Comparison of ENCODE assay signal across 26 mouse cellular contexts in the genomic region with DNA sequence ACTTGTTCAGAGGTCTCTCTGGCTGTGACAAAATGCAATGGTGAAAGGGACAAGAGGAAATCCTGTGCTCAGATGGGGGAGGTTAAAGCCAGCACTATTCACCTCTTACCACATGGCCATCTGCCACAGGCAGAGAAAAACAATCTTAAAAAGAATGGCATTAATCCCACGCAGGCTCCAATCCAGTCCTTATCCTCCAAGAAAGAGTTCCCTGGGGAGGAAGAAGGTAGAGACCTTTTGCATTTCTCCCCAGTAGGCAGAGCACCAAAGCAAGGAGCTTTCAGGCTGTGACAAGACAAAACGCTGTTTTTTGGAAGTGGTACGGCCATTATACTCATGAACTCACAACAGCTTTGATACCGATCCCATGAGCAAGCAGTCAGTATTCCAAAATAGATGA. TPM values are rescaled to one million over a fixed set of nuclear protein-coding genes. Genes with fewer than 3 reads are reported as not detected.
DNase-seq lines count a peak whose midpoint lies in the region; ATAC-seq lines count a peak whose summit lies in the region.
"Had no signal": no experiment of that assay in that cellular context is flagged by ENCODE, and none has a peak within 500 bp of the region (broad histone marks: within the 10 kb centered on the region; RNA-seq: fewer than 3 reads in every experiment).

No protein-coding gene starts in this region.

- H3K9me3 ChIP-seq in heart, embryonic 12.5 days (replicated peaks) = no peaks in the 10 kb centered on the region
- no peaks in the 10 kb centered on the region for H3K9me3 ChIP-seq in kidney, embryonic 15.5 days (replicated peaks)
- no peaks in the 10 kb centered on the region for H3K9me3 ChIP-seq in hindbrain, embryonic 16.5 days (ENCODE audit: control insufficient read depth, low read length)
- H3K9me3 ChIP-seq: embryonic facial prominence, embryonic 13.5 days; forebrain, embryonic 13.5 days; midbrain, embryonic 15.5 days; neural tube, embryonic 12.5 days had no signal

- H3K27me3 ChIP-seq in heart, embryonic 12.5 days (replicated peaks) = no peaks in the 10 kb centered on the region
- no peaks in the 10 kb centered on the region for H3K27me3 ChIP-seq in kidney, embryonic 15.5 days
- no peaks in the 10 kb centered on the region for H3K27me3 ChIP-seq in hindbrain, embryonic 16.5 days (replicated peaks; ENCODE audit: control insufficient read depth, insufficient read depth, low read length)
- H3K27me3 ChIP-seq: embryonic facial prominence, embryonic 13.5 days; forebrain, embryonic 13.5 days; midbrain, embryonic 15.5 days; neural tube, embryonic 12.5 days; Patski had no signal

- no peak overlapping the region for H3K27ac ChIP-seq in heart, embryonic 12.5 days (ENCODE audit: poor library complexity, severe bottlenecking)
- H3K27ac ChIP-seq in kidney, embryonic 15.5 days = no peak overlapping the region
- H3K27ac ChIP-seq in hindbrain, embryonic 16.5 days (ENCODE audit: low read depth, low read length) = no peak overlapping the region
- H3K27ac ChIP-seq: embryonic facial prominence, embryonic 13.5 days; forebrain, embryonic 13.5 days; hindbrain, embryonic 14.5 days; left cerebral cortex, adult 2 months; macrophage; midbrain, embryonic 15.5 days; neural tube, embryonic 12.5 days had no signal

- WGBS in heart, embryonic 12.5 days = 49% methylated on average over 4 of the region's 4 CpGs
- WGBS in kidney, embryonic 15.5 days = 72% methylated on average over 4 of the region's 4 CpGs
- 49% methylated on average over 4 of the region's 4 CpGs for WGBS in hindbrain, embryonic 16.5 days

- H3K4me3 ChIP-seq in heart, embryonic 12.5 days = no peak overlapping the region
- no peak overlapping the region for H3K4me3 ChIP-seq in kidney, embryonic 15.5 days (replicated peaks)
- no peak overlapping the region for H3K4me3 ChIP-seq in hindbrain, embryonic 16.5 days (ENCODE audit: low read length)
- H3K4me3 ChIP-seq: embryonic facial prominence, embryonic 13.5 days; erythroblast, embryonic 14.5 days; forebrain, embryonic 13.5 days; left cerebral cortex, adult 2 months; midbrain, embryonic 15.5 days; neural tube, embryonic 12.5 days had no signal

- ATAC-seq in heart, embryonic 12.5 days (ENCODE audit: insufficient number of reproducible peaks, low FRiP score) = no peak
- ATAC-seq in kidney, embryonic 15.5 days (replicated peaks; ENCODE audit: low FRiP score) = no peak
- ATAC-seq in hindbrain, embryonic 16.5 days = no peak
- ATAC-seq: forebrain, embryonic 13.5 days; midbrain, embryonic 15.5 days; Patski had no signal

- no peaks in the 10 kb centered on the region for H3K36me3 ChIP-seq in heart, embryonic 12.5 days
- H3K36me3 ChIP-seq in kidney, embryonic 15.5 days = no peaks in the 10 kb centered on the region
- H3K36me3 ChIP-seq in hindbrain, embryonic 16.5 days (ENCODE audit: control insufficient read depth, insufficient read depth, low read length) = no peaks in the 10 kb centered on the region
- H3K36me3 ChIP-seq: embryonic facial prominence, embryonic 13.5 days; midbrain, embryonic 15.5 days; neural tube, embryonic 12.5 days had no signal

- no peaks in the 10 kb centered on the region for H3K4me1 ChIP-seq in heart, embryonic 12.5 days (replicated peaks)
- no peaks in the 10 kb centered on the region for H3K4me1 ChIP-seq in kidney, embryonic 15.5 days
- H3K4me1 ChIP-seq in hindbrain, embryonic 16.5 days (ENCODE audit: control insufficient read depth, insufficient read depth, low read depth, low read length) = no peaks in the 10 kb centered on the region
- H3K4me1 ChIP-seq: embryonic facial prominence, embryonic 13.5 days; forebrain, embryonic 13.5 days; midbrain, embryonic 15.5 days; neural tube, embryonic 12.5 days had no signal

- DNase-seq in adrenal gland, adult 8-10 months = peak; percentile 20
- no peak for DNase-seq in adrenal gland, postnatal 25 days
- DNase-seq in heart, adult 9 months (ENCODE audit: low spot score in 2 of 2) = peak; percentile 46 to 63
- DNase-seq in kidney, postnatal 25 days = peak; percentile 34 to 54
- peak; percentile 78 for DNase-seq in gonadal fat pad, adult 2 months (ENCODE audit: low read depth)
- DNase-seq: cerebellum, adult 8-10 months; cerebellum, postnatal 36 days; embryo, embryonic 11 days; left cerebral cortex, postnatal 4 days; liver; right cerebral cortex, postnatal 14 days; spleen, adult 18-20 months had no signal

- no peak overlapping the region for H3K4me2 ChIP-seq in heart, embryonic 12.5 days
- no peak overlapping the region for H3K4me2 ChIP-seq in kidney, embryonic 15.5 days
- H3K4me2 ChIP-seq in hindbrain, embryonic 16.5 days (ENCODE audit: low read length) = no peak overlapping the region
- H3K4me2 ChIP-seq: embryonic facial prominence, embryonic 13.5 days; forebrain, embryonic 13.5 days; hindbrain, embryonic 14.5 days; midbrain, embryonic 15.5 days; neural tube, embryonic 12.5 days had no signal

- no peak overlapping the region for H3K9ac ChIP-seq in heart, embryonic 12.5 days
- no peak overlapping the region for H3K9ac ChIP-seq in kidney, embryonic 15.5 days
- H3K9ac ChIP-seq in hindbrain, embryonic 16.5 days (ENCODE audit: low read depth, low read length) = no peak overlapping the region
- H3K9ac ChIP-seq: embryonic facial prominence, embryonic 13.5 days; forebrain, embryonic 13.5 days; hindbrain, embryonic 14.5 days; midbrain, embryonic 15.5 days; neural tube, embryonic 12.5 days had no signal

RNA-seq across cellular contexts. Expression of a gene that starts 38.8 kb away (rescaled TPM):
- total RNA-seq in adrenal gland, adult 8-10 months (2022) = 10 to 100 TPM; 44.9 to 58.9 (median 54.5) TPM
- total RNA-seq in adrenal gland, postnatal 25 days (2021) = 22.6 and 30.8 TPM in 2 replicates
- 0.74 and 1.1 TPM in 2 replicates for polyA plus RNA-seq in heart, embryonic 12.5 days (2016; fragmentation: Nextera tagmentation; extraction: Ambion mirVana)
- 5.6 and 6.2 TPM in 2 replicates for polyA plus RNA-seq in kidney, embryonic 15.5 days (2015; fragmentation: Nextera tagmentation; extraction: Ambion mirVana)
- 53.7 and 66.2 TPM in 2 replicates for polyA plus RNA-seq in gonadal fat pad, adult 2 months (2012; rRNA removed)
- polyA plus RNA-seq in hindbrain, embryonic 16.5 days (2015; fragmentation: Nextera tagmentation; extraction: Ambion mirVana) = 1.3 and 1.7 TPM in 2 replicates
- total RNA-seq: ES-E14; granulocyte monocyte progenitor cell, adult 5-6 weeks had no signal
- polyA plus RNA-seq: forebrain, embryonic 13.5 days; macrophage had no signal

RNA-seq across cellular contexts. Expression of a gene that starts 51.2 kb away (rescaled TPM):
- 100 to 1,000 TPM in 2 of 4 experiments, 10 to 100 TPM in 2; 80.9 to 113 (median 100) TPM for total RNA-seq in adrenal gland, adult 8-10 months (2022)
- total RNA-seq in adrenal gland, postnatal 25 days (2021) = 79.3 and 85.8 TPM in 2 replicates
- polyA plus RNA-seq in heart, embryonic 12.5 days (2016; fragmentation: Nextera tagmentation; extraction: Ambion mirVana) = 34.2 and 37.4 TPM in 2 replicates
- polyA plus RNA-seq in kidney, embryonic 15.5 days (2015; fragmentation: Nextera tagmentation; extraction: Ambion mirVana) = 36.7 and 37.2 TPM in 2 replicates
- polyA plus RNA-seq in gonadal fat pad, adult 2 months (2012; rRNA removed) = 23.5 and 25.0 TPM in 2 replicates
- 16.1 and 19.0 TPM in 2 replicates for polyA plus RNA-seq in hindbrain, embryonic 16.5 days (2015; fragmentation: Nextera tagmentation; extraction: Ambion mirVana)
